Mouse (Mus musculus) heart, embryonic 11.5 days (tissue): ENCODE data around the gene A730061H03Rik. TPM values are rescaled to one million over a fixed set of nuclear protein-coding genes. Genes with fewer than 3 reads are reported as not detected.

Source experiments
- ATAC-seq: fragments of 200-750 bp; cut with Nextera tagmentation; replicated peaks from 2 replicates; pipeline ENCODE4 v1.8.0; 2017; ENCODE audit warnings: moderate library complexity; ENCODE audit not compliant: insufficient number of reproducible peaks, low FRiP score, low TSS enrichment
- H3K27ac ChIP-seq: fragments of 300-500 bp; sonication (generic); 2 replicates; pipeline ENCODE4 v1.5.1; 2014; ENCODE audit warnings: mild to moderate bottlenecking, low read depth, low read length
- H3K27me3 ChIP-seq: fragments of 300-500 bp; sonication (generic); 2 replicates; pipeline ENCODE4 v1.6.1; 2014; ENCODE audit warnings: mild to moderate bottlenecking, low read length, mixed read lengths; ENCODE audit not compliant: control insufficient read depth, insufficient read depth
- H3K36me3 ChIP-seq: fragments of 300-500 bp; sonication (generic); 2 replicates; pipeline ENCODE4 v1.6.1; 2014; ENCODE audit warnings: mild to moderate bottlenecking, low read length, moderate library complexity, mixed read lengths; ENCODE audit not compliant: control insufficient read depth, insufficient read depth
- H3K4me1 ChIP-seq: fragments of 300-500 bp; sonication (generic); 2 replicates; pipeline ENCODE4 v1.6.1; 2014; ENCODE audit warnings: low read length; ENCODE audit not compliant: control insufficient read depth, insufficient read depth
- H3K4me2 ChIP-seq: fragments of 300-500 bp; sonication (generic); 2 replicates; pipeline ENCODE4 v1.6.1; 2014; ENCODE audit warnings: mild to moderate bottlenecking, moderate library complexity
- H3K4me3 ChIP-seq: fragments of 300-500 bp; sonication (generic); 2 replicates; pipeline ENCODE4 v1.5.1; 2014; ENCODE audit warnings: low read depth, low read length
- H3K9ac ChIP-seq: fragments of 300-500 bp; sonication (generic); 2 replicates; pipeline ENCODE4 v1.6.1; 2014; ENCODE audit warnings: mild to moderate bottlenecking, low read depth, low read length, moderate library complexity
- H3K9me3 ChIP-seq: fragments of 300-500 bp; sonication (generic); replicated peaks from 2 replicates; pipeline ENCODE4 v1.6.1; 2016; ENCODE audit warnings: low read length; ENCODE audit not compliant: control insufficient read depth
- WGBS: fragments of 180-500 bp; shearing (Covaris S2); extraction: QIAGEN DNeasy Blood & Tissue Kit; methylation state at CpG from one replicate; pipeline ENCODE4 v1.1.7; 2014; ENCODE audit not compliant: insufficient replicate concordance; 5-methylcytosine and 5-hydroxymethylcytosine counted together
- polyA plus RNA-seq: library from polyadenylated mRNA; unstranded; fragments of >200 nt; fragmentation: Nextera tagmentation; extraction: Ambion mirVana; gene quantifications from 2 replicates; pipeline ENCODE4 v1.2.1, GENCODE M21; 2014

Gene A730061H03Rik
- polyA plus RNA-seq, 1 experiment from 2014 or later, result 1.3 TPM

DNA sequence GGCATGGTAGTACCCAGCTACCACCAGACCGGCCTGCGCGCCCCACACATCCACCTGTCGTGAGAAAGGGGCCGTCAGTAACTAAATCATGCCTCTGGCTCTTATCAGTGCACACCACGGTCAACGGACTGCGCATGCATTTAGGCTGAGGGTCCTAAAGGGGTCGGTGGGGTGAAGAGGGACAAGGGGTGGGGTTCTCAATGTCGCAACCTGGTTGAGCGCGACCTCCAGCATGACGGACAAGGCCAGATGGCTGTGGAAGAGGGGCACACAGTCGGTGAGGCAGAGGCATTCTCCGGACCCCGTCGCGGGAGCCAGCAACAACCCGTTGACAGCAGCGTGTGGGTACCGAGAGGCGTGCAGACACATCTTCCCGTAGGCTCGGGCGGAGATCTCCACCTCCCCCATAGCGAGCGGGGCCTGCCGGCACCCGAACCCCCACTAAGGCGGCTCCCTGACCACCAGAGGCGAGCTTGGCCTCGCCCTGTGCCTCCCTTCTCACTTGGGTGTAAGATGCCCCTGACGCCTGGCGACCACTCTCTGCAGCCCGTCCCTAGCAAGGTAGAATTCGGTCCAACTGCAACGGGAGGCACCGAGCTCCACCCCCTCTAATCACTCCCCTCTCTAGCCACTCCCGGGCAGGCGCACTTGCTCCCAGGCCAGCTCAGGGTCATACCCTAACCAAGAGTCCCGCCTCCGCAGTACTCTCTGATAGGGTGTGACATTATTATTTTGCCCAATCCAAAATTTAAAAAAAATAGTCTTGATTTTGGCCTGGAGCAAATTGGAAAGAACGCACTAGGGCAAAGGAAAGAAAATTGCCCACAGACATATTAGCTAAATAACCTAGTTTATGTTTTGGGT, 24.7 kb upstream of the A730061H03Rik start, which contains the start of gene Emc9:
TSS of gene Emc9 (minus strand) at position 601 of the 864 bp plus-strand sequence.
- ATAC-seq, result peak; percentile 86
- Histone ChIP-seq H3K36me3 (peaks cover 9% of the 10 kb centered on the region; the same call in 1 of the 2 replicates), H3K9ac (peak within 1 kb of the TSS; percentile 74), H3K4me1 (peaks cover 12% of the 10 kb centered on the region), H3K4me2 (peak within 1 kb of the TSS; percentile 75), H3K9me3 (no peaks in the 10 kb centered on the region), H3K27me3 (no peaks in the 10 kb centered on the region), H3K4me3 (peak within 1 kb of the TSS; percentile 51), H3K27ac (peak within 1 kb of the TSS; percentile 64)
- 3% methylated on average over 43 of the region's 43 CpGs for WGBS

DNA sequence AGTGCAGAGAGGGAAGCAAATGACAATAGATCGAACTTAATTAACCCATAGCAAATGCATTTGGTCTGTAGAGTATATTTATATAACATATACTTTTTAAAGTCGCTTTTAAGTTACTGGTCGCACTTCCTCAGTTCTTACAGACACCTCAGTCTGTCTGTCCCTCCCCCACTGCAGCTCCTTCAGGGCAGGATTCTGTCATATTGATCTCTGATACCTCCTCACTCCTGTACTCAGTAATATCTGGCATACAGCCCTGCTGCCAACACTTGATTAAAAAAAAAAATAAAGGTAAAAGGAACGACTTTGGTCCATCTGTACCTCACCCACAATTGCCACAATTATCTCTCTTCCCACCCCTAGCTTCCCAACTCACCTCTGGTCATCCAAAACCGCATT, 24.1 kb upstream of the A730061H03Rik start:
- Histone ChIP-seq H3K4me2 (peak overlapping the region; percentile 75), H3K4me1 (0 out of 2 replicates have a peak, but pooled peaks cover 9% of the 10 kb centered on the region), H3K9me3 (no peaks in the 10 kb centered on the region), H3K36me3 (peaks cover 11% of the 10 kb centered on the region; the same call in 1 of the 2 replicates), H3K27ac (peak overlapping the region; percentile 64), H3K4me3 (peak overlapping the region; percentile 51), H3K9ac (peak overlapping the region; percentile 74), H3K27me3 (no peaks in the 10 kb centered on the region)
- ATAC-seq, result no peak
- 34% methylated on average over 5 of the region's 5 CpGs for WGBS

DNA sequence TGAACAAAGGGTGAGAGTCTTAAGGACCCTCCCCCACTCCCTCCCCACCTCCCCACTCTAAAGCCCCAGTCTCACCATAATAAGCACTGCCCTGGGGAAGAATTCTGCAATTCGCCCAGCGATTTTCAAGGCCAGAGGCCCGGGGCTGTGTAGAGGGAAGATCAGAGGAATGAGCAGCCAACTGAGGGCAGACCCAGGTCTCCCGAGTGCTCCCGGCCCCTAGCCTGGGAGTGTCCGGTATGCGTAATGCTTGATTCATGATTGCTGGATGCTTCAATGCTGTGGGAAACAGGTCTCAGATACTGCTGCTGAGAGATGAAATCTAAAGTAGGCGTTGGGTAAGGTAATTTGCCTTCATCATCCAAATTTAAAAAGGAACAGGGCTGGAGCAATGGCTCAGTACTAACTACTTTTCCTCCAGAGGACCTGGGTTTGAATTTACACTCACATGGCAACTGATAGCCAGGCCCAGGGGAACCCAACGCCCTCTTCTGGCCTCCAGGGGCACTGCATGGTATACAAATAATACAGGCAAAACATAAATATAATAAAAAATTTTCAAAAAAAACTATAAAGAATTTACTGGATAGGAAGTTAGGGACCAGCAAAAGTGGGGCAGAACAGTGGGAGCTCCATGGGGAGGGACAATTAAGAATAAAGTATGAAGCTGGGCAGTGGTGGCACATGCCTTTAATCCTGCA, 21.9 kb upstream of the A730061H03Rik start:
- 76% methylated on average over 9 of the region's 9 CpGs for WGBS
- no peak overlapping the region for H3K27ac ChIP-seq
- H3K36me3 ChIP-seq, result peaks cover 10% of the 10 kb centered on the region; the same call in 1 of the 2 replicates
- no peak overlapping the region for H3K4me3 ChIP-seq
- H3K4me1 ChIP-seq, result peaks cover 18% of the 10 kb centered on the region
- H3K9me3 ChIP-seq, result no peaks in the 10 kb centered on the region
- ATAC-seq, result no peak
- no peak overlapping the region for H3K4me2 ChIP-seq
- H3K27me3 ChIP-seq, result no peaks in the 10 kb centered on the region
- H3K9ac ChIP-seq, result no peak overlapping the region

DNA sequence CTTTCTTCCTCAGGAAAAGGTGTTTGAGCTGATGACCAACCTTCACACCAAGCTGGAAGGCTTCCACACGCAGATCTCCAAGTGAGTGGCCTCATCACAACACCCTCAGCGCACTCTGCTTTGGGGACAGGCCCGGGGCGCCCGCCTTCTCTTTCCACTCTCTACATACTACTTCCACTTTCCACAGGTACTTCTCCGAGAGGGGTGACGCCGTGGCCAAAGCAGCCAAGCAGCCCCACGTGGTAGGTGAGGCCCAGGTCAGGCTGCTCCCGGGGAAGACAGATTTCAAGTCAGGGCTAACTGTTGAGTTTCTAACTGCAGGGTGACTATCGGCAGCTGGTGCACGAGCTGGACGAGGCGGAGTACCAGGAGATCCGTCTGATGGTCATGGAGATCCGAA, 20.5 kb upstream of the A730061H03Rik start:
- no peaks in the 10 kb centered on the region for H3K27me3 ChIP-seq
- H3K27ac ChIP-seq, result no peak overlapping the region
- H3K4me1 ChIP-seq, result peaks cover 25% of the 10 kb centered on the region
- no peak for ATAC-seq
- H3K4me2 ChIP-seq, result no peak overlapping the region
- H3K4me3 ChIP-seq, result no peak overlapping the region
- H3K9ac ChIP-seq, result no peak overlapping the region
- WGBS, result 91% methylated on average over 16 of the region's 16 CpGs
- H3K36me3 ChIP-seq, result peaks cover 9% of the 10 kb centered on the region; the same call in 1 of the 2 replicates
- H3K9me3 ChIP-seq, result no peaks in the 10 kb centered on the region

DNA sequence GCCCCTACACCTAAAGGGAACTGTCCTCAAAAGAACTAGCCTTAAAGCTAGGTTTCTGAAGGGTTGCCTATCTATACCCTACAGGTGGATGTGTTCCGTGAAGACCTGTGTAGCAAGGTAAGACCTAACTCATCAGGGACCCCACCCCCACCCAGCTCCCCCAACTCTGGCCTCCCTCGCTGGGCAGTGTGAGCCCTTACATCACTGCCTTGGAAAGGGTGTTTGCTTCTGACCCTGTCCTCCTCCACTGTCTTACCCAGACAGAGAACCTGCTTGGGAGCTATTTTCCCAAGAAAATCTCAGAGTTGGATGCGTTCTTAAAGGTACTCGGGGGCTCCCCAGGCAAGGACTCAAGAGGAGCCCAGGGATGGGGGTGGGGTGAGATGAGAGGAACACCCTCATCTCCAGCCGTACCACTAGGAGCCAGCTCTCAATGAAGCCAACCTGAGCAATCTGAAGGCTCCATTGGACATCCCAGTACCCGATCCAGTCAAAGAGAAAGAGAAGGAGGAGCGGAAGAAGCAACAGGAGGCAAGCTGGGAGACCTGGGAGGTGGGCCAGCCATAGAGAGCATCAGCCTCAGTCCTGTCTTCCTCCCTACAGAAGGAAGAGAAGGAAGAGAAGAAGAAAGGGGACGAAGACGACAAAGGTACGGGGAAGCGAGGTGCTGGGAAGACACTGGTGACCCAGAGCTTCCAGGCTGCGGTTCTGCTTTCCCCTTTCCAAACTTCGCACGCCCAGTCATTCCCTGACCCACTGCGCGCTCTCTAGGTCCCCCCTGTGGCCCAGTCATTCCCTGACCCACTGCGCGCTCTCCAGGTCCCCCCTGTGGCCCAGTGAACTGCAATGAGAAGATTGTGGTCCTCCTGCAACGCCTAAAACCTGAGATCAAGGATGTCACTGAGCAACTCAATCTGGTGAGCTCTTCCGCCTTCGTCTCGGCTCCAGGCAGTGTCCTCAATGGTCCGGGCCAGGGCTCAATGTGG, 19.6 kb upstream of the A730061H03Rik start:
- H3K4me2 ChIP-seq, result no peak overlapping the region; the same call in 1 of the 2 replicates
- H3K27ac ChIP-seq, result no peak overlapping the region
- H3K4me1 ChIP-seq, result peaks cover 26% of the 10 kb centered on the region
- peaks cover 9% of the 10 kb centered on the region; the same call in 1 of the 2 replicates for H3K36me3 ChIP-seq
- H3K27me3 ChIP-seq, result no peaks in the 10 kb centered on the region
- no peak overlapping the region for H3K9ac ChIP-seq
- H3K9me3 ChIP-seq, result no peaks in the 10 kb centered on the region
- 79% methylated on average over 23 of the region's 23 CpGs for WGBS
- no peak for ATAC-seq
- H3K4me3 ChIP-seq, result no peak overlapping the region

DNA sequence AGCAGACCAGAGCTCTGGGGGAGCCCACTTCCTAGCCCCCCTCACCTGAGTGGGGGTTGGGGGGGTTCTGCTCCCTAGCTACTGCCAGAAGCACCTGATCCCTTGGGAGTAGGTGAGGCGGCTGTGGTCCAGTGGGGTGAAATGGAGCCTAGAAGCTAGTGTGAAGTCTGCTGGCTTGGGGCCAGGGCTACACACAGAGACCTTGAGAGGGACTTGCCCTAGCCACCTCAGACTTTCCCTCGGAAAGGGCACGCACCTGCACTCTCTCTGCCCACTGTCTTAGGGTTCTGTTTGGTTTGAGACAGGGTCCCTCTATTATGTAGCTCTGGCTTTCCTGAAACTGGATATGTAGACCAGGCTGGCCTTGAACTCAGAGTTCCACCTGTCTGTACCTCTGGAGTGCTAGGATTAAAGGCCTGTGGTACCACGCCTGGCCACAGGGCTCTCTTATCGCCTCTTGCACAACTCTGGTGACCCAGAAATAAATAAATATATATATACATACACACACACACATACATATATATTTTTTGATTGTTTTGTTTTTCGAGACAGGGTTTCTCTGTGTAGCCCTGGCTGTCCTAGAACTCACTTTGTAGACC, 18.6 kb upstream of the A730061H03Rik start:
- Histone ChIP-seq H3K36me3 (peaks cover 9% of the 10 kb centered on the region; the same call in 1 of the 2 replicates), H3K4me1 (peaks cover 25% of the 10 kb centered on the region), H3K4me3 (peak overlapping the region; percentile 88), H3K9me3 (no peaks in the 10 kb centered on the region), H3K27ac (peak overlapping the region; percentile 83), H3K27me3 (no peaks in the 10 kb centered on the region), H3K4me2 (peak overlapping the region; percentile 93), H3K9ac (peak overlapping the region; percentile 96)
- 23% methylated on average over 6 of the region's 6 CpGs for WGBS
- peak; percentile 24; the same call in 1 of the 2 replicates for ATAC-seq

DNA sequence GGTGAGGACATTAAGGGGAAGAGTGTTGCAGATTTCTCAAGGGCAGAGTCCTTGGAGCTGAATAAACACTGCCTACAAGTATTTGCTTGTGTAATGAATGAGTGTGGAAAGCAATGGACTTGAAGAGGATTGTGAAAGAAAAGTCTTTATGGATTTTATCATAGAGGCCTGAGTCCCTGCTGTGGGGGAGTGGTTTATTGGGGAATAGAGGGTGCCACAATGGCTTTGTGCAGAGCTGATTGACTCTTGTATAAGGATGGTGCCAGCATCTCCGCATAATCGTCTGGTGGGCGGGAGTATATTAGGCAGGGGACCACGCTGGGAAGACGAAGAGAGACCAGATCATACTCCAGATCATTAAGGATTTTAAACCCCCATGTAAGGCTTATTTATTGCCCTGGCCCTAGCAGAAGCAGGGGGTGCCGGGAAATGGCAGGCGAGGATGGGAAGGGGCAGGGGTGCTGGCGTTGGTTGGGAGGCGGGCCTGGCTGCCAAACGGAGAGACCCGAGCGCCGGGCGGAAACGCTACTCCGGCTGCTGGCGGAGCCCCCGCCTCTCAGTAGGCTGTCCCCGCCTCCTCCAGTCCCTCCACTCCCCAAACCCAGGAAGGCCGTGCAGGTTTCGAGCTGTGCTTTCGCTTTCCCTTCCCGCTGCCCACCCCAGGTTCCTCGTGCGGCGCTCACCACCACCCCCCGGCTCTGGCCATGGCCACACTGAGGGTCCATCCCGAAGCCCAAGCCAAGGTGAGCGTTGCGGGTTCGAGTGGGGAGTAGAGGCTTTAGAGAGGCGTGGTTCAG, 17.9 kb upstream of the A730061H03Rik start, which contains the start of gene Psme1:
TSS of gene Psme1 (plus strand) at position 253 of the 797 bp plus-strand sequence.
- Histone ChIP-seq H3K36me3 (peaks cover 9% of the 10 kb centered on the region; the same call in 1 of the 2 replicates), H3K4me1 (peaks cover 25% of the 10 kb centered on the region), H3K4me2 (peak within 1 kb of the TSS; percentile 93), H3K27ac (peak within 1 kb of the TSS; percentile 83), H3K27me3 (no peaks in the 10 kb centered on the region), H3K9me3 (no peaks in the 10 kb centered on the region), H3K4me3 (peak within 1 kb of the TSS; percentile 88), H3K9ac (peak within 1 kb of the TSS; percentile 96)
- ATAC-seq, result peak; percentile 76
- WGBS, result 2% methylated on average over 32 of the region's 32 CpGs
